Mouse (Mus musculus) embryonic facial prominence, embryonic 12.5 days (tissue): ENCODE data around the gene Themis2. TPM values are rescaled to one million over a fixed set of nuclear protein-coding genes. Genes with fewer than 3 reads are reported as not detected.
A peak's percentile ranks its signal among the peaks of the same experiment; 100 is the strongest.

Experiments used
- ATAC-seq: fragments of 200-750 bp; cut with Nextera tagmentation; 2 replicates; pipeline ENCODE4 v1.8.0; 2017; ENCODE audit not compliant: insufficient number of reproducible peaks, insufficient read depth, low FRiP score, low TSS enrichment
- H3K27ac ChIP-seq: fragments of 300-500 bp; sonication (generic); 2 replicates; pipeline ENCODE4 v1.5.1; 2016; ENCODE audit warnings: mild to moderate bottlenecking
- H3K27me3 ChIP-seq: fragments of 300-500 bp; sonication (generic); 2 replicates; pipeline ENCODE4 v1.6.1; 2016; ENCODE audit warnings: mild to moderate bottlenecking, moderate library complexity
- H3K36me3 ChIP-seq: fragments of 300-500 bp; sonication (generic); 2 replicates; pipeline ENCODE4 v1.6.1; 2016; ENCODE audit warnings: mild to moderate bottlenecking
- H3K4me1 ChIP-seq: fragments of 300-500 bp; sonication (generic); 2 replicates; pipeline ENCODE4 v1.6.1; 2016
- H3K4me2 ChIP-seq: fragments of 300-500 bp; sonication (generic); replicated peaks from 2 replicates; pipeline ENCODE4 v1.6.1; 2016; ENCODE audit warnings: mild to moderate bottlenecking, moderate library complexity
- H3K4me3 ChIP-seq: fragments of 300-500 bp; sonication (generic); 2 replicates; pipeline ENCODE4 v1.5.1; 2016; ENCODE audit warnings: mild to moderate bottlenecking
- H3K9ac ChIP-seq: fragments of 300-500 bp; sonication (generic); 2 replicates; pipeline ENCODE4 v1.6.1; 2016; ENCODE audit warnings: mild to moderate bottlenecking, moderate library complexity
- H3K9me3 ChIP-seq: fragments of 300-500 bp; sonication (generic); 2 replicates; pipeline ENCODE4 v1.6.1; 2016; ENCODE audit warnings: mild to moderate bottlenecking, moderate library complexity
- WGBS: fragments of 180-500 bp; shearing (Covaris S2); methylation state at CpG from one replicate; pipeline ENCODE4 v1.1.7; 2016; 5-methylcytosine and 5-hydroxymethylcytosine counted together
- polyA plus RNA-seq: library from polyadenylated mRNA; unstranded; fragments of >200 nt; fragmentation: Nextera tagmentation; extraction: Ambion mirVana; gene quantifications from 2 replicates; pipeline ENCODE4 v1.2.1, GENCODE M21; 2016

Gene Themis2
- 0.59 and 0.72 TPM in 2 replicates for polyA plus RNA-seq

DNA sequence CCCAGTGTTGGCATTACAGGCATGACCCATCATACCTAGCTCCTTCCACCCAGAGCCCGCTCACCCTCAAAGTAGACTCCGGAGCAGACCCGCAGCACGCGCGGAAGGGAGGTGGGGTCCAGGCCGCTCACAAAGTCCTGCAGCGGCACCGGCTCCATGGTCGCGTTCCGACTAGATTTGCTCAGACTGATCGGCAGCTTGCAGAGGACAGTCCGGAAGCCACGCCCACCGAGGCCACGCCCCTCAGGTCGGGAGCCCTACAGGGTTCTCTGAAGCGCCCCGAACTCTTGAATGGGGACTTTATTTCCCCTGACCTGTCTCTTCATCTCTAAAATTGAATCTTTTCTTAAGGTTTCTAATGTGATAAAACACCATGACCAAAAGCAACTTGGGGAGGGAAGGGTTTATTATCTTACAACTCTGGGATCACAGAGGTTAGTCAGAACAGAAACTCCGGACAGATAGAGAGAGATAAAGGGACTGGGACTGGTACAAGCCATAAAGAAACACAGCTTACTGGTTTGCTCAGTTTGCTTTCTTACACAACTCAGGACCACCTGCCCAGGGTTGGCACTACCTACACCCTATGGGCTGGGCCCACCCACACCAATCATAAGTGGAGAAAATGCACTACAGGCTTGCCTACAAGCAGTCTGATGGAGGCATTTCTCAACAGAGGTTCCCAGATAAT, at the start of gene Themis2:
Gene Themis2 (minus strand): TSS at position 192 of the 691 bp plus-strand sequence.
- Histone ChIP-seq H3K4me3 (peak within 1 kb of the TSS; percentile 34), H3K27ac (no peak within 1 kb of the TSS), H3K36me3 (no peaks in the 10 kb centered on the region), H3K9ac (no peak within 1 kb of the TSS; the same call in 1 of the 2 replicates), H3K4me1 (no peaks in the 10 kb centered on the region), H3K4me2 (peak within 1 kb of the TSS; percentile 51), H3K27me3 (peaks cover 15% of the 10 kb centered on the region), H3K9me3 (no peaks in the 10 kb centered on the region)
- WGBS = 3% methylated on average over 21 of the region's 21 CpGs
- ATAC-seq = no peak

DNA sequence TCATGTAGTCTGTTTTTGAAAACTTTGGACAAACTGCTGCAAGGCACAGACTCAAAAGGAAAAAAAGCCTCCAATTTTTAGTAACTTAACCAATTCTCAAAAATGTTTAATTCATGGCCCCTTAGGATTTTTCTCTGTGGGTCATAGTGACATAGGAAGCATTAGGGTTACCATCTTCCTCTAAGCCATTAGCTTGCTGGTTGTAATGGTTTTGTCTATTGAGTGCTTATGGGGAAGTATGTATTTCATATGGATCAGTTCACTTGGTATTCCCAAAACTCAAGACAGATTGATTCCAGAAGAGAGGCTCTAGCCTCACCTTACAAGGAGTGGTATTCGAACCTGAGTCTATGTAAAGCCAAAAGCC, 47.5 kb upstream of the Themis2 start:
- no peak for ATAC-seq
- peaks cover 15% of the 10 kb centered on the region for H3K36me3 ChIP-seq
- H3K4me2 ChIP-seq = peak overlapping the region; percentile 71
- 61% methylated on average over 1 of the region's 1 CpGs for WGBS
- peak overlapping the region; percentile 94 for H3K4me3 ChIP-seq
- H3K27ac ChIP-seq = no peak overlapping the region
- peak overlapping the region; percentile 96; the same call in 1 of the 2 replicates for H3K9ac ChIP-seq
- H3K9me3 ChIP-seq = no peaks in the 10 kb centered on the region
- H3K4me1 ChIP-seq = peaks cover 13% of the 10 kb centered on the region
- H3K27me3 ChIP-seq = no peaks in the 10 kb centered on the region

DNA sequence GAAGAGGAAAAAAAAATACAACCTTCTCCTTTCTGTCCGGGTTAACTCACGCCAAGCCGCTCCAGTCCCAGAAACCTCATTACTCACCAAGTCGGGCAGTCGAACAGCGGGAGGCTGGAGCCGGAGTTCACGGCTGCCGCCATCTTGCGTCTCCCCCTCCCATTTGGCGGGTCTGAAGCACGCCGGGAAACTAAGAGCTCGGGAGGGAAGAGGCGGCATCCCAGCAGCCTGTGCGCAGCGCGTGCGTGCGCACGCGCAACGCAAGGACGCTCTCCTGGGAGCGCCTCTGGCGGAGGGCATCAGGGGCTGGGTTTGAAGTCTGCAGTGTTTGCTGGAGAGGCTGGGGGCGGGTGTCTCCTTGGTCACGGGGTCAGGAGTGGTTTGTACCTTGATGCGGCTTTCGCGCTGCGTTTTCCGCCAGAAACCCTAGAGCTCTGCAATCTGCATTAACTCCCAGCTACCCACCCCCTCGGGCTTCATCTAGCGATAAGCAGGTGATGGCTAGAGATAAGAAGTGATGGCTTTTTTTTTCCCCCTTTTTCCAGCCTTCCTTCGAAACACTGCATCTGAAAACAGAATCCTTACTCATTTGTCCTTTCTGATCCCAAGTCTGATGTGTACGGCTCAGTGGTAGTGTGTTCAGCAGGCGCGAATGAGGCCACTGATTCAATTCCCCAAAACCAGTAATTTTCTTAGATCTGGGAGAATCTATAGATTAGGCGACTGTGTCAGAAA, 47.0 kb upstream of the Themis2 start, which contains the start of gene Ppp1r8:
Gene Ppp1r8 (minus strand): TSS at position 200 of the 735 bp plus-strand sequence.
- under 1% methylated on average over 40 of the region's 40 CpGs for WGBS
- Histone ChIP-seq H3K9me3 (no peaks in the 10 kb centered on the region), H3K9ac (peak within 1 kb of the TSS; percentile 96), H3K4me3 (peak within 1 kb of the TSS; percentile 94), H3K27ac (peak within 1 kb of the TSS; percentile 79), H3K27me3 (no peaks in the 10 kb centered on the region), H3K36me3 (peaks cover 20% of the 10 kb centered on the region), H3K4me2 (peak within 1 kb of the TSS; percentile 71), H3K4me1 (peaks cover 13% of the 10 kb centered on the region)
- peak; percentile 98 for ATAC-seq

DNA sequence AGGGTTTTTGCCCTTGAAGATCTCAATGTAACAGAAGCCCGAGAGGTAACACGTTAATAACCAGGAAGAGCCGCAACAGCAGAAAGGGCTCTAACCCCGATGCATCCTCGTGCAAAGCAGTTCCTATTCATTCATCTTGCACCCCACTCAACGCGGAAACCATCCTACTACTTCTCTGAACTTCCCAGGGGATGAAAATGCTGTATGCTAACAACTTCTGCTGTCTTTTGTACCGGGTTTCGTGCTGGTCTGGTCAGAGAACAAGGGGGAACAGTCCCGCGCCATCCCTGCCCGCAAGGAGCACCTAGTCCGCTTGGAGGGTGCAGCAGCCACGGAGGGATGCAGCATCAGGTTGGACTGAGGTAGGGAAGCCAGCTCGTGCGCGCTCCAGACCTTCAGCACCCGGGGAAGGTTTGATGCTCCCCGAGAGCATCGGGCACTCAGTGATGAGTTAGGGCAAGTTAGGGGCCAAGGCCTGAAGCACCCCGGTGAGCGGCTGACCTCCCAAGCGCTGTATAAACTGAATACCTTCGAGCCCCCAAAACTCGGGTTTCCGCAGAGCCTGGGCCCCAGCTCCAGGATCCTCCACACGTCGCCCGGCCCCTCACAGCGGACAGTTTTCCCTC, 46.2 kb upstream of the Themis2 start:
- Histone ChIP-seq H3K9me3 (no peaks in the 10 kb centered on the region), H3K4me1 (peaks cover 13% of the 10 kb centered on the region), H3K4me2 (peak overlapping the region; percentile 71), H3K36me3 (peaks cover 28% of the 10 kb centered on the region), H3K9ac (peak overlapping the region; percentile 96), H3K27me3 (no peaks in the 10 kb centered on the region), H3K4me3 (peak overlapping the region; percentile 94), H3K27ac (peak overlapping the region; percentile 79)
- under 1% methylated on average over 30 of the region's 30 CpGs for WGBS
- ATAC-seq = peak; percentile 19; the same call in 1 of the 2 replicates

DNA sequence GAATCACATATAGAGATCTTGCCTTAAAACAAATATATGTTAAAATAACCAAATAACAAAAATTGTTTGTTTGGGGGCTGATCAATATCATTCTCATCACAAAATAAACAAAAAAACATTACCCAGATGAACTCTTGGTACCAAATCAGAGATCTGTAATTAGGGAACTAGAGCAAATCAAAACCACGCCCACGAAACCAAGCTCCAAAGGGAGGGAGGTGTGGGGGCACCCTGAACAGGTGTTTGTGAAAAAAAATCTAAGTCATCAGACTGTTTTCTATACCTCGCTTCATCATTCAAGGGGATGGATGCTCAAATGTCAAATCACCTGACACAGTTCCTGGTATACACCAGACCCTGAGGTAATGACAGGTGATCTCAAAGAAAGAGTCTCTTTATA, 45.3 kb upstream of the Themis2 start:
- WGBS = 75% methylated on average over 3 of the region's 3 CpGs
- H3K27ac ChIP-seq = no peak overlapping the region
- peak overlapping the region; percentile 94 for H3K4me3 ChIP-seq
- peak overlapping the region; percentile 71 for H3K4me2 ChIP-seq
- no peaks in the 10 kb centered on the region for H3K27me3 ChIP-seq
- peaks cover 13% of the 10 kb centered on the region for H3K4me1 ChIP-seq
- peaks cover 37% of the 10 kb centered on the region for H3K36me3 ChIP-seq
- H3K9ac ChIP-seq = peak overlapping the region; percentile 96
- H3K9me3 ChIP-seq = no peaks in the 10 kb centered on the region
- ATAC-seq = no peak

DNA sequence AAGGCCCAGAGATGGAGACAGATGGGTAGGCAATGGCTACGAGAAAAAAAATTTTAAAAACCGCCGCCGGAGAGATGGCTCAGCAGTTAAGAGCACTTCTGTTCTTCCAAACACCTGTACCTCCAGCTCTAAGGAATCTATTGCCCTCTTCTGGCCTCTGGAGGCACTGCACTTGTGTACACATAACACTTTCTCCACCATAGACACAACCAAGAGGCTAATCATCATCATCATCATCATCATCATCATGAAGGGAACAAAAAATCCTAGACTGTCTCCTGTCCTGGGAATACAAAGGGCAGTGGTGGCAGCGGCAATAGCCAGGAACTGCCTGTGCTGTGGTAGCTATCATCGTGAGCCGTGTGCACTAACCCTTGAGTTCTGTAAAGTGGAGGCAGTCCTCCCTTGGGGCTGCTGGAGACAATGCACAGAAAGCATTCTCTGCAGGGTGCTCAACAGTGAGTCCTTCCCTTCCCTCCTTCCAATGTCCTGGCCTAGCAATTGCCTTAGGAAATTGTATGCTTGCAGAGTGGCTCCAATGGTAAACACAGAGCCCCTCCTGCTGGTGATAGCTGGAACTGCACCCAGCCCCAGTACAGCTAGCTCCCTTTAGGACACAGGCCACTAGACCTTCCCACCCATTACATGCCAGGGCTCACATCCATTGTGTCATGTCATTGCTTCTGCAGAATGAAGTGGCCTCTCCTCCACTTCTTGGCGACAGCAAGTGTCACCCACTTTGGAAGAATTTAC, 27.6 kb upstream of the Themis2 start:
- no peak overlapping the region for H3K4me3 ChIP-seq
- H3K27me3 ChIP-seq = no peaks in the 10 kb centered on the region
- no peak overlapping the region for H3K9ac ChIP-seq
- no peak for ATAC-seq
- no peaks in the 10 kb centered on the region for H3K4me1 ChIP-seq
- H3K4me2 ChIP-seq = no peak overlapping the region
- peaks cover 39% of the 10 kb centered on the region for H3K36me3 ChIP-seq
- H3K27ac ChIP-seq = no peak overlapping the region
- 74% methylated on average over 8 of the region's 8 CpGs for WGBS
- peaks cover 12% of the 10 kb centered on the region for H3K9me3 ChIP-seq

DNA sequence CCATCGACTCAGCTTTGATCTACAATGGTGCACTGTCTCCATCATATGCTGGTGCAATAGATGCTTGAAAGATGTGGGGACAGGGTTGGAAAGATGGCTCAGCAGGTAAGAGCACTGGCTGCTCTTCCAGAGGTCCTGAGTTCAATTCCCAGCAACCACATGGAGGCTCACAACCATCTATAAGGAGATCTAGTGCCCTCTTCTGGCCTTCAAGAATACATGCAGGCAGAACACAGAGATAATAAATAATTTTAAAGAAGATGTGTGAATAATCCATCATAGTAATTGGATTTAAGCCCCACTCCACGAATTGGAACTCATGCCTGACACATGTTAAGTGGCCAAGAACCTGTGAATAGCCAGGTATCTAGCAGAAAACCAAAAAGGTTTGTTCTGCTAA, 22.3 kb upstream of the Themis2 start:
- no peak overlapping the region for H3K4me2 ChIP-seq
- H3K36me3 ChIP-seq = no peaks in the 10 kb centered on the region
- peaks cover 12% of the 10 kb centered on the region for H3K9me3 ChIP-seq
- no peak overlapping the region for H3K4me3 ChIP-seq
- ATAC-seq = no peak
- no peaks in the 10 kb centered on the region for H3K27me3 ChIP-seq
- H3K4me1 ChIP-seq = no peaks in the 10 kb centered on the region
- H3K27ac ChIP-seq = no peak overlapping the region
- no peak overlapping the region for H3K9ac ChIP-seq
- WGBS = 55% methylated on average over 2 of the region's 2 CpGs

DNA sequence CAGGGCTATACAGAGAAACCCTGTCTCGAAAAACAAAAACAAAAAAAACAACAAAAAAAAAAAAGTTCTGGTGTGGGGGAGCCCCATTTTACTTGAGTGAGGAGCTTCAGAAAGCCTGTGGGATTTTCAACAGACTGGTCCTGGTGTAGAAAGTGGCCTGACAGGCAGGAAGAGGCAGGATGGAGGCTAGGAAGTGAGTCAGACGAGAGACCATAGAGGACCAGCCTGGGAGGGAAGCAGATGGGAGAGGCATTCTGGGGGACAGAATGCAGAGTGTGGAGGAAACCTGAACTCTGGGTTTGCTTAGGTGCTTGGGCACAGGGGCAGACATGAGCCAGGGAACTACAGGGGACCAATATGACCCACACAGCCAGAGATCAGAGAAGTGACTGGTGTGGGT, 20.7 kb upstream of the Themis2 start:
- H3K27me3 ChIP-seq = no peaks in the 10 kb centered on the region
- H3K9ac ChIP-seq = no peak overlapping the region
- no peaks in the 10 kb centered on the region for H3K36me3 ChIP-seq
- 53% methylated on average over 2 of the region's 2 CpGs for WGBS
- H3K4me1 ChIP-seq = no peaks in the 10 kb centered on the region
- H3K27ac ChIP-seq = no peak overlapping the region
- no peak overlapping the region for H3K4me3 ChIP-seq
- no peak for ATAC-seq
- H3K4me2 ChIP-seq = no peak overlapping the region
- peaks cover 12% of the 10 kb centered on the region for H3K9me3 ChIP-seq

DNA sequence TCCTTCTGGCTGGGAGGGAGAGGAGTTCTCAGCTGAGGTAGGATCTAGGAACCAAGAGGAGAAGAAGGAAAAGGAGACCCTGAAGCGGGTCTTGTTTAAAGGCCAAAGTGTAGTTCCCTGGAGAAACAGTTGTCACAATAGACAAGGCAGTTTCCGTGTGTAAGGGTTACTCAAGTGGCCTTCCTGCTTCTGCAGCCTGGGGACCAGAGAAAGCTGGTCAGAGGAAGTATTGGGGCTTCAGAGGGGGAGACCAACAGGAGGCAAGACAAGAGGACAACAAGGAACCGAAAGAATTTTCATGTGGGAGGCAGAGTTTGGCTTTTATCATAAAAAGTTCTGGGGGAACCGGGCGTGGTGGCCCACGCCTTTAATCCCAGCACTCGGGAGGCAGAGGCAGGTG, 20.2 kb upstream of the Themis2 start:
- no peak overlapping the region for H3K9ac ChIP-seq
- no peak for ATAC-seq
- no peaks in the 10 kb centered on the region for H3K27me3 ChIP-seq
- H3K4me2 ChIP-seq = no peak overlapping the region
- WGBS = 80% methylated on average over 7 of the region's 7 CpGs
- no peak overlapping the region for H3K27ac ChIP-seq
- H3K4me1 ChIP-seq = no peaks in the 10 kb centered on the region
- H3K36me3 ChIP-seq = no peaks in the 10 kb centered on the region
- no peak overlapping the region for H3K4me3 ChIP-seq
- H3K9me3 ChIP-seq = peaks cover 12% of the 10 kb centered on the region

DNA sequence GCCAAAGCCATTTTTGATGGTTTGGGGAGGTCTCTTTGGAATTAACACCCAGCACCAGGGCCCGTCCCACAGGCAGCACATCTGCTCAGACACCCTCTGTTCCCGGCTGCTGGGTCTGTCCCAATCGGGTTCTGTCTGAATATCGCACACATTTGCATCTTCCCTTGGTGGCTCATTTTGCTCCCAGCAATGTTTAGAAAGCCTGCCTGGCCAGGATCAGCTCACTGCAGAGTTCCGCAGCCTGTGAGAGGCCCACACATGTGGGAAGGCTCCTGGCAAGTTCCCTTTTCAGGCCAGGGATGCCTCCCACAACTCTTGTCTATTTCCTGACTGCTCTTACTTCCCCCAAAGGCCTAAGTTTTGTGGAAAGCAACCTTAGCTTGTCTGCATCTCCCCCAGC, 13.4 kb upstream of the Themis2 start:
- H3K36me3 ChIP-seq = no peaks in the 10 kb centered on the region
- WGBS = 90% methylated on average over 5 of the region's 5 CpGs
- H3K9me3 ChIP-seq = no peaks in the 10 kb centered on the region
- no peak overlapping the region for H3K4me2 ChIP-seq
- no peak for ATAC-seq
- H3K9ac ChIP-seq = no peak overlapping the region
- H3K4me1 ChIP-seq = no peaks in the 10 kb centered on the region
- no peak overlapping the region for H3K4me3 ChIP-seq
- H3K27me3 ChIP-seq = no peaks in the 10 kb centered on the region
- H3K27ac ChIP-seq = no peak overlapping the region
